Mouse (Mus musculus) frontal cortex, postnatal 14 days (tissue): ENCODE data around the gene Dlx3.

Source experiments
- DNase-seq, 2 experiments: peaks; one replicate each; pipeline ENCODE4 v3.0.0; 2022; ENCODE audit warnings: low spot score in 2 of 2

Gene Dlx3

GRCm38 (mm10) chr11:95119990-95120632, at the start of gene Dlx3:
Gene Dlx3 (plus strand): TSS chr11:95120119.
- no peak for DNase-seq

- no peak for DNase-seq
Measured at GRCm38 (mm10) chr11:95070140-95071107, 49.5 kb upstream of the Dlx3 start.

- DNase-seq = no peak
Measured at GRCm38 (mm10) chr11:95071266-95071665, 48.7 kb upstream of the Dlx3 start.

GRCm38 (mm10) chr11:95072136-95072535, 47.8 kb upstream of the Dlx3 start:
- no peak for DNase-seq

GRCm38 (mm10) chr11:95072804-95073203, 47.1 kb upstream of the Dlx3 start:
- DNase-seq = no peak

GRCm38 (mm10) chr11:95073835-95074234, 46.1 kb upstream of the Dlx3 start:
- no peak for DNase-seq

GRCm38 (mm10) chr11:95074694-95075093, 45.2 kb upstream of the Dlx3 start:
- no peak for DNase-seq

GRCm38 (mm10) chr11:95075197-95076040, 44.5 kb upstream of the Dlx3 start:
- DNase-seq = no peak

GRCm38 (mm10) chr11:95076041-95076535, 43.8 kb upstream of the Dlx3 start:
- DNase-seq = peak; percentile 20 to 35

GRCm38 (mm10) chr11:95076536-95077111, 43.3 kb upstream of the Dlx3 start, which contains the start of gene Itga3:
Gene Itga3 (minus strand): TSS chr11:95076801.
- DNase-seq = peak in 1 of 2 experiments; percentile 28

GRCm38 (mm10) chr11:95077956-95078355, 42.0 kb upstream of the Dlx3 start:
- DNase-seq = no peak

- no peak for DNase-seq
Measured at GRCm38 (mm10) chr11:95079256-95079875, 40.6 kb upstream of the Dlx3 start.

GRCm38 (mm10) chr11:95080783-95081182, 39.1 kb upstream of the Dlx3 start:
- DNase-seq = no peak

- DNase-seq = no peak
Measured at GRCm38 (mm10) chr11:95082896-95083295, 37.0 kb upstream of the Dlx3 start.

- DNase-seq = no peak
Measured at GRCm38 (mm10) chr11:95084175-95084574, 35.7 kb upstream of the Dlx3 start.

- no peak for DNase-seq
Measured at GRCm38 (mm10) chr11:95084811-95085382, 35.0 kb upstream of the Dlx3 start.

- DNase-seq = no peak
Measured at GRCm38 (mm10) chr11:95085710-95086109, 34.2 kb upstream of the Dlx3 start.

- DNase-seq = no peak
Measured at GRCm38 (mm10) chr11:95086229-95086628, 33.7 kb upstream of the Dlx3 start.

- DNase-seq = no peak
Measured at GRCm38 (mm10) chr11:95087301-95088228, 32.4 kb upstream of the Dlx3 start.
